Mouse (Mus musculus) induced T-regulatory cell, adult 2 months (primary cell): ENCODE measurements at regions not wholly inside any gene's neighbourhood (a gene's known extent, or its start where the extent isn't known, plus 50 kb on each side); places are given as distances from the start of the nearest gene placed in this dataset.

Source experiments
- DNase-seq: peaks from one replicate; pipeline ENCODE4 v3.0.0-alpha.2; 2012; ENCODE audit warnings: low read depth

DNA sequence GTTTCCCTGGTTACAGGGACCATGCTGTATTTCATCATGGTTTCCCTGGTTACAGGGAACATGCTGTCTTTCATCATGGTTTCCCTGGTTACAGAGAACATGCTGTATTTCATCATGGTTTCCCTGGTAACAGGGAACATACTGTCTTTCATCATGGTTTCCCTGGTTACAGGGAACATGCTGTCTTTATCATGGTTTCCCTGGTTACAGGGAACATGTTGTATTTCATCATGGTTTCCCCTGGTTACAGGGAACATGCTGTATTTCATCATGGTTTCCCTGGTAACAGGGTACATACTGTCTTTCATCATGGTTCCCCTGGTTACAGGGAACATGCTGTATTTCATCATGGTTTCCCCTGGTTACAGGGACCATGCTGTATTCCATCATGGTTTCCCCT lies 1579.5 kb downstream of the 4930444P10Rik start:
- DNase-seq = no peak

GRCm38 (mm10) chr1:14512481-14513285 lies 1580.4 kb downstream of the 4930444P10Rik start:
- DNase-seq = no peak

DNA sequence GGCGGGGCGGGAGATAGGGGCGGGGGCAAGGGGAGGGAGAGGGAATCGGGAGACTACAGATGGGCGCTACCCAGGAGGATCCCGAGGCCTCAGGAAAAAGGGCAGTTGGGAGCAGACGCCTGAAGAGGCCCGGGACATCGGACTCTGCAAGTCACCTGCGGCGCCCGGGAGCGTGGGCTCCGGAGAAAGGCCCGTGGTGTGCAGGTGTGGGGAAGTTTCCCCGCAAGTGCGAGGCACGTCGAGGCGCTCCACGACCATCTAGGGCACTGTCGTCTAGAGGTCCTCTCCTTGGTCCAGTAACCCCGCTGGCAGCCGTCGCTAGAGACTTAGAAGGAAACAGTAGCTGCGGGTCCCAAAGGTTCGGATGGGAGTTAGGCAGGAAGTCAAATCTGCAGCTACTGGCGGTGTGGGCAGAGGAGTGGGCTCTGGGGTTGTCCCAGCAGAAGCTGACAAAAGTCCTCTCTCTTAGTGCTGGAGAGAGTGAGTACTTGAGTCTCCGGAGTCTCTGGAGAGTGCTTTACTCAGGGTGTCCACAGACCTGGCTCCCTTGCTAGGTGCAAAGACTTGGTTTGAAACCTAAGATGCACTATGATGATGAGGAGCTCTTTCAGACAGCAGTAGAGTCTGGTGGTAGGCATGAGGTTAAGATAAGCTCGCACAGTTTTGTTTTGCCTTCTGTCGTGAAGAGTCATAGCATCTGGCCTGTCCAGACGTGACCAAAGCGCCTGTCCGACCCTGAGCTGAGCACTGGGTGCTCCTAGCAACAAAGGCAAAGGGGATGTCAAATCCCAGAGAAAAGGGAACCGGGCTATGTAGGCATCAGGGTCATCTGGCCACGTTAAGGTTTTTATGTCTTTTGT lies 1586.1 kb downstream of the 4930444P10Rik start:
- DNase-seq = no peak

- no peak for DNase-seq
Observed at GRCm38 (mm10) chr1:14506201-14506830, 1586.8 kb downstream of the 4930444P10Rik start.

GRCm38 (mm10) chr1:14505741-14506140 lies 1587.4 kb downstream of the 4930444P10Rik start:
- DNase-seq = no peak

DNA sequence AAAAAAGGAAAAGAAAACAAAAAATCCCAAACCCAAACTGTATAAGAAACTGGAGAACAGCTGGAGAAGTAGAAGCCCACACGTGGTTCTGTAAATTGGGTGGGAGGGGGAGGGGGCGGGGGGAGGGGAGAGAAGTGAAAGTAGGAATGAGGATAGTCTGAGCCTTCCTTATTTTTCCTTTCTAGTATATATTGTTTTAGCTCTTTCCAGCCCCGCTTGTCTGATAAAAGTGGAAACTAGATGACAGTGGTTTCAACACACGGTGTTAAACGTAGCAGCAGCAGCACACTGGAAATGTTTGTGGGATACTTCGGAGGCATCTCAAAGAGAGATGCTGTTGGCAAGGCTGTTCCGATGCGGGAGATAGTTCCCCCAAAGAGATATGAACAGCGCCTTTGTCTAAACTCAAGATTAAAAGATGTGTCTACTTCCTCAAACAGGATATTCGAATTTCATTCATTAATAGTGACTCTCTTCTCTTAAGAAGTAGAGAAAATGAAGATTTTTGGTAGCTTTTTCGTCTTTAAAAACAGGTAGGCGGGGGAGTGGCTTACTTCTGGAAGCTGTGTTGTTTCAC lies 1588.3 kb downstream of the 4930444P10Rik start:
- no peak for DNase-seq

DNA sequence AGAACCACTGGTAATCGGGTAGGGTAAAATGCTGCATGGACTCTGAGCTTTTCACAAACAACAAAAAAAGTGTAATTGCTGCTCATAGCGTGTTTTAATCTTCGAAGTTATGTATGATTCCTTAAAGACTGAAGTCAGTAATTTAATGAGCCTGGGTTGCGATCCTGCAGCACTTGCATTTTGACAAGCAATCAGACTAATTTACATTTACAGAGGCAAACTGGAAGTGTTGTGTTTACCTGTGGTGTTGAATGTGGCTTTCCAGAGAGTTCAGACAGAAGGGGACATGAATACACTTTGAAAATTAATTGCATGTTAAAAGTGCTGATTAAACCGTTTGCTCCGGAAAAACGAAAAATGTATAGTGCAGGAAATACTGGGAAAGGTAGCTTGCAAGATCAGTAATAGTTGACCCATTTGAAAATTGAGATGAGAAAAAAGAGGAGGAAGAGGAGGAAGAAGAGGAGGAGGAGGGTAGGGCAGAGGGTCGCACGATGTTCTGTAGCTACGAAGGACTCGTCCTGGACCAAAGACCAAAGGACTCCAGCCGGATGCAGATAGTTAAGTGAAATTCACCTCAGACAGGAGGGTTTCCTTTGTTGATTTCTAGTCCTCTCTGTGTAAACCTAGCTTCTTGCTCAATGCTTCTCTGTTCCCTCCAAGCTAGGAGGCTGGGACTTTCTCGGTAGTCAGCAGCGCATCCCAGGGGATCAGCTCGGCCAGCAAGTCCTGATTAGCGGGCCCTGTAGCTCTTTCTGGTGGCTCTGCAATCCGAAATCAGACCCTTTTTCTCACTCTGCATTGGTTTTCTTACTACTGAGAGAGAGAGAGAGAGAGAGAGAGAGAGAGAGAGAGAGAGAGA lies 1589.0 kb downstream of the 4930444P10Rik start:
- no peak for DNase-seq

DNA sequence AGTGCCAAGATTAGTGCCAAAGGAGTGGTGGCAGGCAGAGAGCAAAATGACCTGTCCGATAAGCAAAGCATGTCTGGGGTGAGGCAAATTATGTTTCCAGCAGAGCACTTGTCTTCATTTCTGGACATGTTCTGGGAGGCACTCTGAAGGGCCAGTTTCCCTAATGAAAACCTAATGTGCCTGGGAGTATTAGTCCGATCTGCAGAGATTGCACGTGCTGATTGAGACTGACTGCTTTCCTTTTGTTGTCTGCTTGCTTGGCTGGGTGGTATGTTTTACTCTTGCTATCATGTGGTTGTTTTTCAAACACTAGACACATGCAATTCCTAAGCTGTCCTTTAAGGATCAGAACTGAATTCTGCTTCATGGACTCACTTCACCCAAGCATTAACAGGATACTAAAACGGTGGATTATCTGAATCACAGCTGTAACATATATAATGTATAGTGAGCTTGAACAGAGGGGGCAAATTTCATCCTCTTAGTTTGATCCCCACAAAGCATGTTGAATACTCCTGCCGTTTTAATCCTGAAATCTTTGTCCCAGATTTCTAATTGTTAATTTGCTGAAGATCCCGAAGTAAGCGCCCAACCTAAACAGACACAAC lies 1589.8 kb downstream of the 4930444P10Rik start:
- DNase-seq = no peak

- DNase-seq = no peak
Observed at GRCm38 (mm10) chr1:14499105-14499504, 1594.0 kb downstream of the 4930444P10Rik start.

DNA sequence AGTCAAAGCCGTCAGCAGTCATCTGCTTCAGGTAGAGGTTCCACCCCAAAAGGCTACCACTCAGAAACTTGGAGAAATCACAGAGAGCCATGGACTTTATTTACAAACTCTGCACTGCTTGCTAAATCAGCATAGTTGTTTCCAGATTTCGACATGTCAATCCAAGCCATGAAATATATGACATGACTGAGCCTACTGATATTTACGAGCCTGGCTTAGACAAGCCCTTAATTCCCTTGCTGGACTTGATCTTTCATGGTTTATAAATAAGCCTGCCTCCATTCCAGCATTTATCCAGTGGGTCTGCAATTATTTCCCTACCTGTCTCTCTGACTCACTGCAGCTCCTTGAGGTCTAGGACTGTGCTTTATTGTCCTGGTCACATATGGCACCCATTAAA lies 1603.1 kb downstream of the 4930444P10Rik start:
- DNase-seq = no peak

DNA sequence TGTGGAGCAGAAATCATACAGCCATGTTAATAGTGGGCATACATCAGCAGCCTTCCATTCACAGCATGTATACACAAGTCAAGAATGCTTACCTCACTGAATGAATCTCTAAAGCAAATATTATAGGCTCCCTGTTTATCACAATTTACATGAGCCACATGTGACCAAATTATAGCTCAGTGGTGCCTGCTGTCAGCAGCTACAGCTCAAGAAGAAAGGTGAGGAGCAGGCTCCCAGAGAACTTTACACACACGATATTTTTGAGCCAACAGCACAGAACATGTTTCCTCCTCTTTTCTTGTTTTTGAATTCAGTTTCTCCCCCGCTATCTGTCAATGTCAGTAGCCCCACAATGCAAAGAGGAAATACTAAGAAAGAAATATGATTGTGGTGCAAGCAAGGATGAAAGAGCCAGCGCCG lies 1605.4 kb downstream of the 4930444P10Rik start:
- DNase-seq = no peak

DNA sequence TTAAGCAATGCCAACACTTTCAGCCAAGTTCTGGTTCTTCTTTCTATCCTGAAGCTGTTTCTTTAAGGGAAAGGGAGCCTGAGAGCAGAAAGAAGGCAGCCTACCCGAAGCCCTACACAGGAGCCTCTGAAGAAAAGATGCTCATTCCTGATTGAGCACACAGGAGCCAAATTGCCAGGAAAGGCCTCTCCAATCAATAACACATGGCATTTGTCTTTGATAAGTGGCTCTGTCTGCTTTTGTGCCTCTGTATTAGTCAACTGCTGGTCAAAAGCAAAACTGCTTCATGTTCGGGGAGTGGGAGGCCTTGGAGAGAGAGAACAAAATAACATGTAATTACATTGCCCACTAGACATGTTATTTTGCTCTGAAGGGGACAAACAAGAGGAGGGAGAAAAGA lies 1607.4 kb downstream of the 4930444P10Rik start:
- DNase-seq = no peak

DNA sequence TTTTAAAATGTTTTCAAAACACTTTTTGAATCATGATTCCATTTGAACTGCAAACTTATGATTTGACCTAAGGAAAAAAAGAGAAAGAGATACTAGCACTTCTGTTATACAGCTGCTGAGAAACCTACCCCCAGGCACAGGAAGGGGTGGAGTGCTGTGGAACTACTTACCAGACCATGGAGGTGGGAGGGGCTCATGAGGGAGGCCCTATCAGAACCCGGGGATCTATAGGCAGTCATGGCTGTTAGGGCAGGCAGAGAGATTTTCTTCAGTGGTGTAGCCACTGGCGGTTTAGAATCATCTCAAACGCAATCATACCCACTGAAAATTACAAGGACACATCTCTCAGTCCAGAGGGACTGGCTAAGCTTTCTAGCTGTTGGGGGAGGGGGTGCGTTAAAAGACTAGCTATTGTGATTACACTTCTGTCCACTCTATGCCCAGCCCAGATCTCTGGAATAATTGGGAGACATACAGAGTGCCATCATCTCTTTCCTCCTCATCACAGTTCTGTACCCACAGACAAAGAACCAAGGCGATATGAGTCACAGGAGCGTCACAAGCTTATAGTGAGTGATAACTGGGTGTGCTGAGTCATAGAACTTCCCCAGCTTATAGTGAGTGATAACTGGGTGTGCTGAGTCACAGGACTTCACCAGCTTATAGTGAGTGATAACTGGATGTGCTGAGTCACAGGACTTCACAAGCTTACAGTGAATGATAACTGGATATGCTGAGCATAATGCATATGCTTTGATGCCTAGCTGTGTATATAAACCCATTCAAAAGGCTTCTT lies 1608.8 kb downstream of the 4930444P10Rik start:
- peak; percentile 4 for DNase-seq

GRCm38 (mm10) chr1:14472294-14472693 lies 1620.8 kb downstream of the 4930444P10Rik start:
- DNase-seq = no peak

DNA sequence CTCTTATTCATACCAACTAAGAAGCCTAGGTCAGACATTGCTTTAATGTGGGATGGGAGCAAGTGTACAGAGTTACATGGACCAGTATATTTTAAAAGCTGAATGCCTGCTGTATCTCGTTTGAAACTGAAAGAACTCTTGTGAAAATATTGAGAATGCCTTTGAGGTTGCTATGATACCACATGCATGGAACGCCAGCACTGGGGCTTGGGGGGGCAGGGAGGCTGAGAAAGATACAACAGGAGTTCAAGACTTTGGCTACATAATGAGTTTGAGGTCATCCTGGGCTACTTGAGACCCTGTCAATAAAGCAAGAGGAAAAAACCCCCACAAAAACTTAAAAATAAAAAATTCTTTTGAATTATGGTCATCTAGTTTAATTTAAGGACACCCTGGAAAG lies 1621.6 kb downstream of the 4930444P10Rik start:
- DNase-seq = no peak

DNA sequence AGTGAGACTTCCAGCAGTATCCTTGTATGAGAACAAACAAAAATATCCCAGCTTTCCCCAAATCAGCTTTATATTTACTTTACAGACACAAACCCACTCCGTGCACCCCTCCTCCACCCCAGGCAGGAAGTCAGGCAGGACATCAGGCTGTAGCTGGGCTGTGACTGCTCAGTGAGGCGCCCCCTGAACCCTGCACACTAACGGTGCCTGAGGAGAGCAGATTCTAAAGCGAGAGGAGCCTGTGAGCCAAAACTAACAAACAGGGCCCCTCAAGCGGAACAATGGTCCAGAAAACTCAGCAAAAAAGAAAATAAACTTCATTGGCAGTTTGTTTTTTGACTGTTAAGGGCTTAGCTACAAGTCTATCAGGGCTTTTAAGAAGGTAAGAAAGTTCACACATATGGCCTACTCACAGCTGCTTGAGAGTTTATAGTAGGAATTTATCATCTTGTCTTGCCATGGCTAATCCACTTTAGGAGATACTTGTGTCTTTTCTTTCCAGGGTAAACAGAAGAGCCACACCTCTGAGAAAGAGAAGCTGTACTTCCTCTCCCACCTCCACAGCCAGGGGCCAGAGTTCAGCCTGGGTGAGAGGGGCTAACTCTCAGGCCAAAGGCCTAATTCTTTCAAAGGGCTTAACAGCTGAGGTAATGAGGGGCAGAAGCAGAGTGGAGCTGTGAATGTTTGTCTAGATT lies 1628.2 kb downstream of the 4930444P10Rik start:
- DNase-seq = no peak

GRCm38 (mm10) chr1:14462496-14462895 lies 1630.6 kb downstream of the 4930444P10Rik start:
- DNase-seq = no peak

GRCm38 (mm10) chr1:14460811-14461210 lies 1632.3 kb downstream of the 4930444P10Rik start:
- DNase-seq = no peak

DNA sequence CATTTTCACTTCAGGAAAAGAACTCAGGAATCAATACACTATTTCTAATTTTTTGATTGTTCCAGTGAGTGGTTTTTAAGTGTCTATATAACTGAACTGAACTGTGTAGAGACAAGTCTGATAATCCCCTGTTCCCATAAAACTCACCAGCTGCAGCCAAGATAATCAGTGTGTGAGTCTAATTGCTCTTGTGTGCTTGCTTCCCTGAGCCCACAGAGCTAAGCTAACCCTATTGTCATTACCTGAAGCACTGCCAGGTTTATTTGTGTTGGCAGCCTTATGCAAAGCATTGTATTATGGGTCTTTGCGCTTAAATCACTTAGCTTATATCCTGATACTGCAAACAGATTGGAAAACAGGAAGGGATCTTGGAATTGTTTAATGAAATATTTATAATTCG lies 1663.8 kb downstream of the 4930444P10Rik start:
- DNase-seq = no peak
